ENCODE assay signal across 8 mouse cellular contexts in the genomic region with DNA sequence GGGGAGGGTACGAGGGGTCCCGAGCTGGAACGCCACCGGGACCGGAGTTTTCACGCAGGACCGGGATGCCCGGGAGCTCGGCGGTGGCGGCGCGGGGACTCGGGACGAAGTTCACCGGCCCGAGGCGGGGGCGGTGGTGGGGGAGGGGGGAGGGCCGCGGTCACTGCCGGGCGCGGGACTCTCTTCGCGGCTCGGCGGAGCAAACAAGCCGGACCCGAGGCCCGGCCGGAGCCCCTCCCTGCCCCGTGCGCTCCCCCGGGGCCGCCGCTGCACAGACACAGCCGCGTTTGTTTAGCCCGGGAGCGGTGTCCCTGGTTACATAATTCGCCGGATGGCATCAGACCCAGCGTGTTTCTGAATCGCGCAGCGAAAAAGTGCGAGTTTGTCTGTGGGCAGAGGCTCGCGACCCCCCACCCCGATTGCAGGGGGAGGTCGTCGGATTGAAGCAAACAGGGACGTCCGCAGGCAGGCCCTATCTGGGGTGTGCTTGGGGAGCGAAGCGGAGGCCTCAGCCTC. TPM values are rescaled to one million over a fixed set of nuclear protein-coding genes. Genes with fewer than 3 reads are reported as not detected.
DNase-seq lines count a peak whose midpoint lies in the region; ATAC-seq and TF ChIP-seq lines count a peak whose summit lies in the region.

No protein-coding gene starts in this region.

- no peak for ATAC-seq in liver, embryonic 12.5 days
- no peak; the same call in 1 of the 2 replicates for ATAC-seq in neural tube, embryonic 13.5 days (ENCODE audit: low read depth)

- peak overlapping the region; percentile 99 for H3K27ac ChIP-seq in kidney, adult 2 months (ENCODE audit: insufficient read depth, low read depth, low read length)
- H3K27ac ChIP-seq in liver, embryonic 12.5 days, result peak overlapping the region; percentile 91
- H3K27ac ChIP-seq in neural tube, embryonic 13.5 days (replicated peaks), result peak overlapping the region; percentile 100

- H3K9me3 ChIP-seq in liver, embryonic 12.5 days (replicated peaks), result no peaks in the 10 kb centered on the region
- no peaks in the 10 kb centered on the region for H3K9me3 ChIP-seq in neural tube, embryonic 13.5 days

- peak overlapping the region; percentile 95 for H3K9ac ChIP-seq in liver, embryonic 12.5 days
- H3K9ac ChIP-seq in neural tube, embryonic 13.5 days, result peak overlapping the region; percentile 98

- no peak for TF ChIP-seq CTCF in kidney, adult 2 months (conservative IDR thresholded peaks at IDR 0.05; ENCODE audit: insufficient read depth, insufficient read length, low read depth, low read length)

- no peaks in the 10 kb centered on the region for H3K36me3 ChIP-seq in kidney, adult 2 months (ENCODE audit: control insufficient read depth, insufficient read depth, low read length)
- H3K36me3 ChIP-seq in liver, embryonic 12.5 days, result peaks cover 14% of the 10 kb centered on the region; the same call in 1 of the 2 replicates
- no peaks in the 10 kb centered on the region for H3K36me3 ChIP-seq in neural tube, embryonic 13.5 days

- peak overlapping the region; percentile 96 for H3K4me3 ChIP-seq in kidney, adult 2 months (ENCODE audit: insufficient read depth, low read depth, low read length)
- H3K4me3 ChIP-seq in liver, embryonic 12.5 days, result peak overlapping the region; percentile 99
- peak overlapping the region; percentile 95 for H3K4me3 ChIP-seq in neural tube, embryonic 13.5 days

- under 1% methylated on average over 56 of the region's 57 CpGs for WGBS in kidney, adult 2 months
- WGBS in liver, embryonic 12.5 days (ENCODE audit: insufficient replicate concordance), result under 1% methylated on average over 46 of the region's 57 CpGs
- WGBS in neural tube, embryonic 13.5 days, result under 1% methylated on average over 49 of the region's 57 CpGs

- no peaks in the 10 kb centered on the region for H3K27me3 ChIP-seq in kidney, adult 2 months (replicated peaks; ENCODE audit: control insufficient read depth, insufficient read depth, low read length)
- peaks cover 16% of the 10 kb centered on the region for H3K27me3 ChIP-seq in liver, embryonic 12.5 days (replicated peaks)
- peaks cover 13% of the 10 kb centered on the region for H3K27me3 ChIP-seq in neural tube, embryonic 13.5 days

- DNase-seq in left cerebral cortex, adult 18-20 months (ENCODE audit: low spot score in 2 of 2), result peak; percentile 34 to 56
- DNase-seq in left cerebral cortex, adult 11 months (ENCODE audit: low spot score), result no peak
- DNase-seq in cerebellum, adult 9-10 months, result peak; percentile 78
- peak; percentile 65 for DNase-seq in gastrocnemius, postnatal 25 days
- DNase-seq in kidney, adult 2 months, result peak; percentile 61
- peak; percentile 57 for DNase-seq in yolk sac, embryonic 10.5 days (ENCODE audit: low spot score)

- H3K4me1 ChIP-seq in kidney, adult 2 months (ENCODE audit: control insufficient read depth, insufficient read depth, low read length), result peaks cover 46% of the 10 kb centered on the region
- H3K4me1 ChIP-seq in liver, embryonic 12.5 days, result peaks cover 58% of the 10 kb centered on the region
- H3K4me1 ChIP-seq in neural tube, embryonic 13.5 days (replicated peaks), result peaks cover 58% of the 10 kb centered on the region

- H3K4me2 ChIP-seq in liver, embryonic 12.5 days, result peak overlapping the region; percentile 97
- H3K4me2 ChIP-seq in neural tube, embryonic 13.5 days, result peak overlapping the region; percentile 69

- TF ChIP-seq POLR2A in kidney, adult 2 months (IDR thresholded peaks at IDR 0.05; ENCODE audit: low read depth, low read length), result no peak

RNA-seq across cellular contexts. Expression of gene Ctdsp2, which starts 1.2 kb away (rescaled TPM):
- 10 to 100 TPM; 81.2 to 83.8 TPM for total RNA-seq in left cerebral cortex, adult 18-20 months (2021)
- 10 to 100 TPM; 90.6 to 98.7 TPM for total RNA-seq in gastrocnemius, postnatal 25 days (2021)
- polyA plus RNA-seq in kidney, adult 2 months (2012; rRNA removed), result 118 and 126 TPM in 2 replicates
- polyA plus RNA-seq in liver, embryonic 12.5 days (2016; fragmentation: Nextera tagmentation; extraction: Ambion mirVana), result 22.2 and 24.0 TPM in 2 replicates
- polyA plus RNA-seq in neural tube, embryonic 13.5 days (2015; fragmentation: Nextera tagmentation; extraction: Ambion mirVana), result 21.9 and 26.9 TPM in 2 replicates

RNA-seq across cellular contexts. Expression of gene Avil, which starts 20.8 kb away (rescaled TPM):
- total RNA-seq in left cerebral cortex, adult 18-20 months (2021), result under 1 TPM; 0.23 to 0.49 TPM
- 1 to 10 TPM; 1.5 to 2.3 TPM for total RNA-seq in gastrocnemius, postnatal 25 days (2021)
- 0.14 and 0.19 TPM in 2 replicates for polyA plus RNA-seq in kidney, adult 2 months (2012; rRNA removed)
- 0.18 and 0.19 TPM in 2 replicates for polyA plus RNA-seq in liver, embryonic 12.5 days (2016; fragmentation: Nextera tagmentation; extraction: Ambion mirVana)
- 23.0 and 36.0 TPM in 2 replicates for polyA plus RNA-seq in neural tube, embryonic 13.5 days (2015; fragmentation: Nextera tagmentation; extraction: Ambion mirVana)

RNA-seq across cellular contexts. Expression of gene Tsfm, which starts 50.9 kb away (rescaled TPM):
- 10 to 100 TPM; 26.6 to 30.1 TPM for total RNA-seq in left cerebral cortex, adult 18-20 months (2021)
- total RNA-seq in gastrocnemius, postnatal 25 days (2021), result 10 to 100 TPM; 20.9 TPM
- polyA plus RNA-seq in kidney, adult 2 months (2012; rRNA removed), result 54.0 and 58.1 TPM in 2 replicates
- 72.3 and 75.5 TPM in 2 replicates for polyA plus RNA-seq in liver, embryonic 12.5 days (2016; fragmentation: Nextera tagmentation; extraction: Ambion mirVana)
- polyA plus RNA-seq in neural tube, embryonic 13.5 days (2015; fragmentation: Nextera tagmentation; extraction: Ambion mirVana), result 53.3 and 65.1 TPM in 2 replicates

Comparison
In these comparisons a context has a peak if more than half of its experiments do, and no peak if none do; other contexts are left out.
1. RNA of gene Avil, which starts 20.8 kb away (polyA plus RNA-seq): 23.0 to 36.0 TPM in neural tube, embryonic 13.5 days; 0.14 to 0.19 TPM in kidney, adult 2 months and 0.18 to 0.19 TPM in liver, embryonic 12.5 days; every median in the first group is over 10 times any median in the second.
2. Peak in every context shown above with its lines, with median percentiles within 50 percentile points of each other: H3K27ac ChIP-seq and H3K4me3 ChIP-seq.